Mouse (Mus musculus): ENCODE measurements around the gene Antxr2. TPM values are rescaled to one million over a fixed set of nuclear protein-coding genes. Genes with fewer than 3 reads are reported as not detected.

The Antxr2 gene
- polyA plus RNA-seq, 1 experiment from 2014 or later, result 50.1 TPM

DNA sequence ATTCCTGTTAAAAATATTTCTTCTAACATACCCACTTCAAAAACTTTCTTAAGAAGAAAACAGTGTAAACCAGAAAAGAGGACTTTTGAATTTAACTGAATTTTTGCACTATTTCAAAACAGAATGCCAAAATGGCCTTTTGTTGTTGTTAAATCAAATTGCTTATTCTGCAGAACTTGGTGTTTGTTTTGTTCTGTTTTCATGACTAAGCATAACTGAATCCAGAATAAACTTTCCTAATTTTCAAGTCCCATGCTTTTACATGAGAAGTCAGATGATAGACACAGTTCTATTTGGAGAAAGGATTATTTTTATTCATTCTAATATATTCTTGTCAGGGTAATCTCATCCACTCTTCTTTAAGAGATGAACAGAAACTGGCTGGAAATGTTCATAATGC lies 64.7 kb downstream of the Antxr2 start:
- Histone ChIP-seq H3K79me2 (ENCODE audit: inconsistent target) (no peaks in the 10 kb centered on the region), H3K27ac (no peak overlapping the region), H3K4me3 (ENCODE audit: inconsistent target) (no peak overlapping the region), H3K36me3 (ENCODE audit: inconsistent target) (0 out of 2 replicates have a peak, but pooled peaks cover 9% of the 10 kb centered on the region)

DNA sequence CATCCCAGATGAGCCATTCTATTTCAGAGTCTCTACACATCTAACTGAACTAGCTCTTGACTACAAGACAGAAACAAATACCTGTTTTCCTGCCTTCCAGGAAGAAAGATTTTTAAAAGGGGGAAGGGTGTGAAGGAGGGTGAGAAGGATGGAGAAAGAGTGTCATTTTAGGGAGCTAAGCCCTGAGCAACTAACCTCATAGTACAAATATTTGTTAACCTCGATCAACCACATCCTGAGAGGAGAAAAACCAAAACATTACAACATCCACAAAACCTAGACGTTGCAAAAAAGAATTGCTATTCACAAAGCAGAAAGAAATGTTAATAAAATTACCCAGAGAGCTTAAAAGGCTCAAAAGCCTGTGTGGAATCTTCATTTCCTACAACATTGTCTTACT lies 66.4 kb downstream of the Antxr2 start:
- Histone ChIP-seq H3K79me2 (ENCODE audit: inconsistent target) (no peaks in the 10 kb centered on the region), H3K4me3 (ENCODE audit: inconsistent target) (no peak overlapping the region)
- WGBS (ENCODE audit: missing documents), result 0% methylated on average over 1 of the region's 2 CpGs

DNA sequence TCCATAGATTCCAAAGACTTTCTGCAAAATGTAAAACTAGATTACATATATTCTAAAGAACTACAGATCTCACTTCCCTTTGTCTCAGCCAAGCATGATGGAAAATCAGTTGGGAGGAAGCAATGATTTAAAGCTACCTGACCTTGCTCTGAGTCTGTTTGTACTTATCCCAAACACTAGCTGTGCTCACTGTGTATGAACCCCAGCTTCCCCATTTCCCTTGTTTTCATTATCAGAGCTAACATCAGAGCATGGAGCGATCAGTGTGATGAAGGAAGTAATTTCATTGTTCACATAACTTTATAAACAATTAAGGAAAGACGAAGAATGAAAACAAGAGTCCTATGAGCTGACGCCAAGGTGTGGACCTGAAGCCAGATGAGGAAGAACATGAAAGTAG lies 68.3 kb downstream of the Antxr2 start:
- no peaks in the 10 kb centered on the region for H3K79me2 ChIP-seq (ENCODE audit: inconsistent target)
- H3K4me3 ChIP-seq (ENCODE audit: inconsistent target), result no peak overlapping the region
- no peak overlapping the region for H3K27ac ChIP-seq
- H3K36me3 ChIP-seq (ENCODE audit: inconsistent target), result no peaks in the 10 kb centered on the region
- 90% methylated on average over 3 of the region's 3 CpGs for WGBS (ENCODE audit: missing documents)

More for the DNA sequence above, 66.4 kb downstream of the Antxr2 start:
- Histone ChIP-seq H3K36me3 (ENCODE audit: inconsistent target) (0 out of 2 replicates have a peak, but pooled peaks cover 9% of the 10 kb centered on the region), H3K27ac (no peak overlapping the region)

DNA sequence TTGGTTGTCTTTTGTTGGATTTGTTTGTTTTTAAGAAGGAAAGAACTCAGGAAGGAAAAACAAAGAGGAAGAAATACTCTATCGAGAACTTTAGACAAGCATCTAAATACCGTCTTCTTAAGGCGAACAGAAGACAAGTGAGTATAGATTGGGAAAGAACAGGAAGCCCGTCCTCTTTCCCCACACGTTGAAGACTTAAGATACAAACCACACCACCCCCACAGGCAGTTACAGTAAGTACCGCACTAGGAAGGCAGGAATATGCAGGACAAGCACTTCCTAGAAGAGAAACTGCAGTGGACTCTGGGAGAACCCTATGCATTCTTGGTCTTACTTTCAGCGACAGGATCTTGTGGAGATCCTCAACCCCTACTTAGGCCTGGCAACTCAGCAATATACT lies 69.1 kb downstream of the Antxr2 start:
- 44% methylated on average over 7 of the region's 7 CpGs for WGBS (ENCODE audit: missing documents)
- Histone ChIP-seq H3K36me3 (ENCODE audit: inconsistent target) (no peaks in the 10 kb centered on the region), H3K4me3 (ENCODE audit: inconsistent target) (no peak overlapping the region), H3K27ac (peak overlapping the region; percentile 19), H3K79me2 (ENCODE audit: inconsistent target) (no peaks in the 10 kb centered on the region)

DNA sequence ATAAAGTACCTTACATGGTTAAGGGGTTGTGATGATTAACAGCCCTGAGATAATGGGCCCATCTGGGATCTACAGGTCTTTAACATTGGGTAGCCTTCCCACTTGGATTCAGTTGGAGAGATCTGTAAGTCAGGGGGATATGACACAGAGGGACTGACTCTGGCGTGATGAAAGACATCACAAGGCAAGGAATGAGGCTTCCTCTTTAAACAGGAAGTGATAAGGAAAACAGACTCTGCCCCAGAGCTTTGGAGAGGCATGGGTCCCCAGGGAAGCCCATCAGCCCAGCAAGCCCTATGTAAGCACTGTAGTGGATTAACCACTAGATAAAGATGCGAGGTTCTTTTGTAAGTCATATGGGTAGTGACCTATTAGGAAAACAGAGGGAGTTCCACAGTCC lies 71.2 kb downstream of the Antxr2 start:
- no peaks in the 10 kb centered on the region for H3K36me3 ChIP-seq (ENCODE audit: inconsistent target)

DNA sequence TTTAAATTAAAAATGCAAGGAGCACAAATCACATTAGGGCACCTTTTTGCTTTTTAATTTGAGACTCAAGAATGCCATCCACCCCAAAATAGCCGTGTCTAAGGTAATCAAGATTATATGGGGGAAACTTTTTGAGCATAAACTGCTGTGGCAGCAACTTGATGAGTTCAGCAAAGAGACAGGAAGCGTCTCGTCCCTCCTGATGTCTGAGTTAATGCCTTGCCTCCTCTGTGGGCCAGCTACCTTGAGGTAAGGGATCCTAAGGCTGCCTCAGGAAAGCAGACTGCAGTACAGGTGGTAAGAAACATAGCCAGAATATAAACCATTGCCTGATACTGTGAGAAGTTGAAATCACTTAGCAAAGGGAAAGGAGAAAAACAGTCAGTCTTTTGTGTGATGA lies 71.8 kb downstream of the Antxr2 start:
- H3K36me3 ChIP-seq (ENCODE audit: inconsistent target), result no peaks in the 10 kb centered on the region
- 87% methylated on average over 3 of the region's 3 CpGs for WGBS (ENCODE audit: missing documents)
- H3K4me3 ChIP-seq (ENCODE audit: inconsistent target), result no peak overlapping the region
- H3K79me2 ChIP-seq (ENCODE audit: inconsistent target), result no peaks in the 10 kb centered on the region
- H3K27ac ChIP-seq, result peak overlapping the region; percentile 31

More for the DNA sequence above, 71.2 kb downstream of the Antxr2 start:
- 52% methylated on average over 2 of the region's 2 CpGs for WGBS (ENCODE audit: missing documents)
- Histone ChIP-seq H3K79me2 (ENCODE audit: inconsistent target) (no peaks in the 10 kb centered on the region), H3K4me3 (ENCODE audit: inconsistent target) (no peak overlapping the region), H3K27ac (peak overlapping the region; percentile 31)

DNA sequence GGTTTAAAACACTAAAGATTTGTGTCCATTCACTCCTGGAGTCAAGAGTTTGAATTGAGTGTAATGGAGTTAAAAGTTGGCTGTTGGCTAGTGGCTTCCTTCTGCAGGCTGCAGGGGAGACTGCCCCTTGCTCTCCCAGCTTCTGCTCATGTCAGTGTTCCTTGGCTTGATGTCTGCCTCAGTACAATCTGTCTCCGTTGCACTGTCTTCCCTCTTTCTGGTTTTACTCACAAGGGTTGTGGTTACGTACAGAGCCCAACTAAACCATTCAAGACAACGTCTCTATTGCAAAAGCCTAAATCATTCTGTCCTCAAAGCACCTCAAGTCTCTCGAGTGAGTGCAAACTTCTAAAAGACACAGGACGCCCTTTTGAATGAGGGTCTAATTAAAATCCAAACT lies 73.3 kb downstream of the Antxr2 start:
- Histone ChIP-seq H3K4me3 (ENCODE audit: inconsistent target) (no peak overlapping the region), H3K36me3 (ENCODE audit: inconsistent target) (no peaks in the 10 kb centered on the region), H3K79me2 (ENCODE audit: inconsistent target) (no peaks in the 10 kb centered on the region), H3K27ac (no peak overlapping the region)
- WGBS (ENCODE audit: missing documents), result 43% methylated on average over 5 of the region's 5 CpGs

DNA sequence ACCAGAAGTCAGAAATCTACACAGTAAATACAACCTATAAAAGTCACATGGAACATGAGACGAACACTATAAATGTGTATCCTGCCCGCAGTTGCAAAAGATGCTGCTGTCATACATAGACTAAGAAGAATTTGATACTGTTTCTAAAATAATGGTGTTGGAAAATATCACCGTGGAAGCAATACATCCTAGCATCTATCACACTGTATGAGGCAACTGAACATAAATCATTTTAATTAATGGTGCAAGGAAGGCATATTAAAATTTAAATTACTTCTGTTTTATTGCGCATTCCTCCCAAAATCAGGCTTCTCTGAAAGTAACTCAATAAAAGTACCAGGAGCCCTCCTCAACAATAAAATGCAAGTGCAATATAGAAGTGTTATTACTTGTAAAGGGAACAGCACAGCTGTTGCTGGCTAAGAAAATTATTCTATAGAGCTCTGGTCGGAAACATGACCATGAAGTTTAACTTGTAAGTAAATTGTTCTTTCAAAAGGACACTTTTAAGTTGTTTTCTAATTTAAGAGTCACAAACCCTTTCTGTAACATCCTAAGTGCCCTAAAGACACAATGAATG lies 76.6 kb downstream of the Antxr2 start:
- Histone ChIP-seq H3K36me3 (ENCODE audit: inconsistent target) (no peaks in the 10 kb centered on the region), H3K79me2 (ENCODE audit: inconsistent target) (no peaks in the 10 kb centered on the region), H3K4me3 (ENCODE audit: inconsistent target) (no peak overlapping the region), H3K27ac (no peak overlapping the region)
- WGBS (ENCODE audit: missing documents), result 98% methylated on average over 4 of the region's 5 CpGs

DNA sequence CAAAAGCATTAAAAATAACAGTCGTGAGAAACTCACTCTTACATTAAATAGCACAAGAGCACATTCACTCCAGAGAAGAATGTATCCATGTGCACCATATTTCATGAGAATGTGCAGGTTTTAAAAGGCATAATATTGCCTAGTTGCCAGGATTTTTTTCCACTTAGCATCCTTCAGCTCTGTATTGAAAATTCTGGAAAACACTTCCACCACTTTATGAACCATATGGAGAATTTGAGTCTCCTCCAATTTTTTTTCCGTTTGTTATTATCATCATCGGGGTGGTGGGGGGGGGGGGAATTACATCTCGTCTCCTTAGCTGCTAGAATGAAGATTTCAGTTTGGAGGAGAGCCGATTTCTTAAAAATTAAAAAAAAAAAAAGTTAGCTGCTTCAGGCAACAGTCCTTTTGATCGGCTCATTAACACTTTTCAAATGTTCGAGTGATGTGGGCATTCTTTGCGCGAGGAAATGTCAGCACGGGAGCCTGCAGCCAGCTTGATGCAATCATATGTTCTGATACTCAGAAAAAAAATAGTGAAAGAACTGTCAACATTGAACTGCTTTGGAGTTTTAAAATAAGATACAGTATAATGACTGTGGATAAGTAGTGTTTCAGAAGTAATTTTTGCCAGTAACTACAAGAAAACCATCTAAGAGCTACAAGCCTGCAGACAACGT lies 77.5 kb downstream of the Antxr2 start:
- no peaks in the 10 kb centered on the region for H3K79me2 ChIP-seq (ENCODE audit: inconsistent target)
- no peak overlapping the region for H3K4me3 ChIP-seq (ENCODE audit: inconsistent target)
- no peaks in the 10 kb centered on the region for H3K36me3 ChIP-seq (ENCODE audit: inconsistent target)
- 95% methylated on average over 10 of the region's 11 CpGs for WGBS (ENCODE audit: missing documents)
- no peak overlapping the region for H3K27ac ChIP-seq

DNA sequence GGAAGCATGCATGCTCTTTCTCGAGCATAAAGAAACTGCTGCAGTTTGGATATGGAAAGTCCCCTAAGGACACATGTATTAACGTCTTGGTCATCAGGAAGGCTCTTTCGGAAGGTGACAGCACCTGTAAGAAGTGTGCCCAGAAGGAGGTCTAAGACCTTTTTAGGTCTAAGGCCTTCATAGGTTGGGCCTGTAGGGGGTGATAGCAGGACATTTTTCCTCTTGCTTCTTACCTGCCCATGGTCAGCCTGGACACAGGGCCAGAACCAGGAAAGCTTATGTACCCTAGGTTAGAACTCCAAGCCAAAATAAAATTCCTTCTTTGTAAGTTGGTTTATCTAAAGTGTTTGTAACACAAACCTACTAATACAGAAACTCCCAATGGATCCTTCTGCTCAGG lies 83.6 kb downstream of the Antxr2 start:
- no peak overlapping the region for H3K4me3 ChIP-seq (ENCODE audit: inconsistent target)
- WGBS (ENCODE audit: missing documents), result 95% methylated on average over 3 of the region's 3 CpGs
- peaks cover 11% of the 10 kb centered on the region; the same call in 1 of the 2 replicates for H3K36me3 ChIP-seq (ENCODE audit: inconsistent target)
- H3K79me2 ChIP-seq (ENCODE audit: inconsistent target), result no peaks in the 10 kb centered on the region
- H3K27ac ChIP-seq, result no peak overlapping the region

DNA sequence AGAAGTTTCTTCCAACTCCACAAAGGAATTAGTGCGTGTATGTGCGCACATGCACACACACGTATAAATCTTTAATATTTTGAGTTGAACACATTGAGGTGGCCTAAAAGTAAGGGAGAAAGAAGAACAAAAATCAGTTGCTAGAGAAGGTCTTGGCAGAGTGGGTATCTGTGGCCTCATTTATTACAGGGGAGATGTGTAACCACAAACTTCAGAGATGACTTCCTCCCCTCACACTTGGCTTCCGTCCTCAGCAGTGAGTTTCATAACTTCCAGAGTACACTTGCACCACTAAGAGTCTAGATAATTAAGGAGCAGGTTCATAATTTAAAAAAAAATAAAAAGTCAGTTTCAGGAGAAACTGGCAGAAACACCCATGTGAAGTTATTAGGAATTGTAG lies 84.6 kb downstream of the Antxr2 start:
- no peak overlapping the region for H3K4me3 ChIP-seq (ENCODE audit: inconsistent target)
- no peak overlapping the region for H3K27ac ChIP-seq
- H3K36me3 ChIP-seq (ENCODE audit: inconsistent target), result peaks cover 11% of the 10 kb centered on the region; the same call in 1 of the 2 replicates
- no peaks in the 10 kb centered on the region for H3K79me2 ChIP-seq (ENCODE audit: inconsistent target)
- WGBS (ENCODE audit: missing documents), result 61% methylated on average over 4 of the region's 4 CpGs

DNA sequence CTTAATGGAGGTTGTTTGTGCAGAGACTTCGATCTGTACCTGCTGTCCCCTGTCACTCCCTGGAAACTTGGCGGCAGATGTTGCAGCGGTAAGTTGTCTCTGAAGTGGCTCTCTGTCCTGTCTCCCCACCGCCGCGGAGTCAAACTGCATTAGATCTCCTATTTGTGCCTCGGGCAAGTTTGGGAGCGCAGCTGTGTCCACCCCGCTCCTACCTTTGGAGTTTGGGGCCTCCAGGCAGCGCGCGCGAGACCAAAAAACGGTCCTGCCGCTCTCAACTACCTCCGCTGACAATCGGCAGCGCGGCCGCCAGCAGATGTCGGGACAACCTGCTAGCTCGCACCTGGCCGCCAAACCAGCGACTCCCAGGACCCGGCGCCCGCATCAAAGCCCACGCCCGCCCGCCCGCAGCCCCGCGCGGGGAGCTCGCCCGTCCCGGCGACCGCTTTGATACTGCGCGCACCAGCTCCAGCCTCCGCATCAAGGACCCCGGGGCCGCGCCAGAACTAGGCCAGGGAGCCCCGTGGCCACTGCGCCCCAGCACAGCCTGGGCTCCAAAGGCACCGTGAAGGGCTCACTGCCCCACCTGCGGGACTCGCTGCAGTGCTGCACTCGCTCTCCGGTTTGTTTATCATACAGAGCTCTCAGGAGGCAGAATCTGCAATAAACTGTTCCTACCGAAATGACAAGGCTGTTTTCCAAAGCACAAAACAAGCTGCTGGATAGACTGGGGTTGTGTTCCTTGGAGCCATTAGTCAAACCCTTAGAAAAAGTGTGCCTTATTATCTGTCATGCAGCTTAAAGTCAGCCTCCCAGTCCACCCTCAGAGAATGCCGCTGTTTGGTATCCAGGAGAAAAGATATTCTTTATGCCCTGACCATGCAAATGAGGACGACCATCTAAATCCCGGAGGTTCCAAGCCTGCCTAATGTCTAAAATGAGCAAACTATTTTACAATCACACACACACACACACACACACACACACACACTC lies 95.4 kb downstream of the Antxr2 start:
- no peaks in the 10 kb centered on the region for H3K79me2 ChIP-seq (ENCODE audit: inconsistent target)
- H3K4me3 ChIP-seq (ENCODE audit: inconsistent target), result no peak overlapping the region
- no peak overlapping the region for H3K27ac ChIP-seq
- 65% methylated on average over 43 of the region's 56 CpGs for WGBS (ENCODE audit: missing documents)
- H3K36me3 ChIP-seq (ENCODE audit: inconsistent target), result peaks cover 21% of the 10 kb centered on the region; the same call in 1 of the 2 replicates

DNA sequence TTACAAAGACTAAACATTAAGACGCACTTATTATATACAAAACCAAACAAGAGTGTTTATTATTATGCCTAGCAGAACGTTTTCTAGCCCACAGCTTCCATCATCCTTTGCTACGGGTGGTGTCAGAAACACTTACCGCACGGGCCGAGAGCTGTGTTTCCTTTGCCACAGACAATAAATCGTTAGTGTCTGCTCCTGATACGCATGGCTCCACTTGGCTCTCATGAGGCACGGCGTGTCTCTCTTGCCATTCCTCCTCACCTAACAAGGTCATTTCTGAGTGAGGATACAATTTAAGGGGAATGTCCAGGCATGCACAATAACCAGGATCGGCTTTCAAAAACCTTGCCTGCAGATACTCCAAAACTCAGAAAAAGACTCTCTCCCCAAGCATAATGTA lies 113.2 kb downstream of the Antxr2 start:
- 92% methylated on average over 11 of the region's 11 CpGs for WGBS (ENCODE audit: missing documents)
- Histone ChIP-seq H3K36me3 (ENCODE audit: inconsistent target) (no peaks in the 10 kb centered on the region), H3K79me2 (ENCODE audit: inconsistent target) (no peaks in the 10 kb centered on the region), H3K27ac (no peak overlapping the region), H3K4me3 (ENCODE audit: inconsistent target) (no peak overlapping the region)

DNA sequence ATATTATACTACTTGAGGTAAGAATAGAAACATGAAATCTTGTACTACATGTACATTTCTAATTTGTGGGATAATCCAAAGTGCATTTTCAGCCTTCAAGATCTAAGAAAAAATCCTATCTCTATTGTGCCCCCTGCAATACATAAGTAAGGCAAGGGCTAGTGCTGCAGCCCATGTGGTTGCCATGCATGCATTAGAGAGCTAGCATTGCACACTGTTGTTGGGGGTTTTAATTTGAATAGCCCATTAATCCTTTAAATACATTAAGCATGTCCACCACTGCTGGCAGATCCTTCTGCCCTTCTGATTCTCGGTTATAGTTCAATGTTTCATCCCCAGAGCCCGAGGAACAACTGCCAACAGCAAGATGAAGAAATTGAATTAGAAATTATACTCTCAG lies 116.0 kb downstream of the Antxr2 start:
- H3K4me3 ChIP-seq (ENCODE audit: inconsistent target), result no peak overlapping the region
- H3K79me2 ChIP-seq (ENCODE audit: inconsistent target), result no peaks in the 10 kb centered on the region
- H3K27ac ChIP-seq, result no peak overlapping the region
- no peaks in the 10 kb centered on the region for H3K36me3 ChIP-seq (ENCODE audit: inconsistent target)
- 100% methylated on average over 2 of the region's 2 CpGs for WGBS (ENCODE audit: missing documents)

DNA sequence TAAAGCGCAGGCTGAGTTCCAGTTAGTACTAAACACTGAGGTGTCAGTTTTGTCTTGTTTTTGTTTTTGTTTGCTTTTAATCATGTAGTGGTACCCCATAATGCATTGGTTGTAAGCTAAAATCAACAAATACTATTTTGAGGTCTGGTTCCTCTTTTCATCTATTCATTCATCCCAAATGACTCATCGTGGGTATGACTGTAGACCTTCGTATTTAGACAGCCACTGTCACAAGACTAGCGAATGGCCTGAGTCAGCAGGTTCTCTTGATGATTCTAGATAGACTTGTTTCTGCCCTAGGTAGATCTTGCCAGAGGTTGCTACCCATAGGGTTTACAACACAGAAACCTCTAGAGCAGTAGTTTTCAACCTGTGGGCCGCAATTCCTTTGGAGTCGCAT lies 116.9 kb downstream of the Antxr2 start:
- H3K4me3 ChIP-seq (ENCODE audit: inconsistent target), result no peak overlapping the region
- peak overlapping the region; percentile 88 for H3K27ac ChIP-seq
- no peaks in the 10 kb centered on the region for H3K79me2 ChIP-seq (ENCODE audit: inconsistent target)
- 52% methylated on average over 6 of the region's 6 CpGs for WGBS (ENCODE audit: missing documents)
- no peaks in the 10 kb centered on the region for H3K36me3 ChIP-seq (ENCODE audit: inconsistent target)
